Mouse (Mus musculus) testis, adult 2 months (tissue): ENCODE measurements around the gene Tbc1d8. TPM values are rescaled to one million over a fixed set of nuclear protein-coding genes. Genes with fewer than 3 reads are reported as not detected.

Source experiments
- H3K27ac ChIP-seq: fragments of 200-500 bp; 2 replicates; pipeline ENCODE4 v1.5.1; 2012; ENCODE audit warnings: low read depth, low read length; ENCODE audit not compliant: control insufficient read depth, insufficient read depth
- H3K27me3 ChIP-seq: fragments of 200-500 bp; 2 replicates; pipeline ENCODE4 v1.6.1; 2012; ENCODE audit warnings: mild to moderate bottlenecking, low read length, moderate library complexity; ENCODE audit not compliant: control insufficient read depth, insufficient read depth
- H3K36me3 ChIP-seq: fragments of 200-500 bp; 2 replicates; pipeline ENCODE4 v1.6.1; 2012; ENCODE audit warnings: mild to moderate bottlenecking, low read length; ENCODE audit not compliant: control insufficient read depth, insufficient read depth
- H3K4me1 ChIP-seq: fragments of 200-500 bp; 2 replicates; pipeline ENCODE4 v1.6.1; 2012; ENCODE audit warnings: low read length; ENCODE audit not compliant: control insufficient read depth, insufficient read depth
- H3K4me3 ChIP-seq: fragments of 200-500 bp; 2 replicates; pipeline ENCODE4 v1.5.1; 2012; ENCODE audit warnings: low read depth, mild to moderate bottlenecking, low read length, moderate library complexity, mixed read lengths; ENCODE audit not compliant: control insufficient read depth
- CTCF ChIP-seq: fragments of 200-500 bp; IDR thresholded peaks from 2 replicates; pipeline ENCODE4 v1.5.1; 2012; ENCODE audit warnings: low read depth, mild to moderate bottlenecking, inconsistent platforms, low read length, moderate library complexity; ENCODE audit not compliant: control insufficient read depth, insufficient read depth, insufficient replicate concordance
- POLR2A ChIP-seq: fragments of 200-500 bp; IDR thresholded peaks from 2 replicates; pipeline ENCODE4 v1.6.1; 2012; ENCODE audit warnings: low read depth, mild to moderate bottlenecking, inconsistent platforms, low read length, moderate library complexity; ENCODE audit not compliant: control insufficient read depth
- polyA plus RNA-seq: library from polyadenylated mRNA; depleted of rRNA; stranded (reverse); fragments of >200 nt; gene quantifications from 2 replicates; pipeline ENCODE4 v1.2.3, GENCODE M21; 2012

The Tbc1d8 gene
- polyA plus RNA-seq, 1 experiment: 10.0 TPM

DNA sequence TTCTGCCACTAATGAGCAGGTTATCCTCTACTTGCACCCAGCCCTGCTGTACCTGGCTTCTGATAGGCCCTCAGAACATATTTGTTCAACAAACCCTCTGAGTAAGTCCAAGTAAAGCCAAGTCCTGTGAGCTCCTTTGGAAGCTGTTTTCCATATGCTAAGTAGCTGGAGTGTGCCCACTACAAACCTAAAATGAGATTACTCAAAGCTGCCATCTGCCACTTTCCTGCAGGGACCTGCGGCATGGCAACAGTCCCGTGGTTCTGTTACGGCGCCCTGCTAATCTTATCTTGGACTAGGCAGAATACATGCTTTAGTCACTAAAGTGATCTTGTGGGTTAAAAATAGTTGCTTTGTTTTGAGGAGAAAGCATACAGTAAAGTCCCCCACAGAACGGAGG lies 32.4 kb downstream of the Tbc1d8 start:
- Histone ChIP-seq H3K4me1 (no peaks in the 10 kb centered on the region; the same call in 1 of the 2 replicates), H3K36me3 (no peaks in the 10 kb centered on the region), H3K27me3 (no peaks in the 10 kb centered on the region), H3K4me3 (no peak overlapping the region), H3K27ac (no peak overlapping the region)
- TF ChIP-seq POLR2A (no peak), CTCF (no peak)

DNA sequence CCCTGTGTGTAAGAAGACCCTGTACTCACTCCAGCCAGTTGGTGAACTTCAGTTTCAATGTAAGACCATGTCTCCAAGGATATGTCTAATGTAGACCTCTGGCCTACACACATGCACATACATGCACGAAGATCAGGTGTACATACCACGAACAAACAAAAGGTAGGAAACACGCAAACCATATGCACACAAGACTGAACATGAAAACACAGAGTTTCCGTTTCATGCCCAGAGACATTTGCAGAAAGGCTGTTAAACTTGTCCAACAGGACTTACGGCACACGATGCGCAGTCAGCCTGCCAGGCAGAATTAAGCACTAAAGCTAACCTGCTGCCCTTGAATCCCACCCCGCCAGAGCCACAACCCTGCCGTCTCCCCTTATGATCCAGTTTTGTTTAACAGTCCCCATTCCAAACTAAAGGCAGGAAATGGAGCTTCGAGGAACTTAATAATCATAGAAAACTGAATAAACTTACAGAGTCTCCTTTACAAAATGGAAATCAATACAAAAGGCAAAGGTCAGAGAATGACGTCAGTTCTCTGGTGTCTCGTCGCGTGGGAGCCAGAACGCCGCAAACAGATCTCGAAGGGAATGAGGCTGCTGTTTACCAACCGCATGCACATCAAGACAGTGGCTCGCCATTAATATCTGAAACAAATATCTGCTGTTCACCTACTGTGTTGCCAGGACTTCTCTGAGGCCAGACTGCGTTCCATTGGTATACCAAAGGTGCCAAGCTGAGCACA lies 33.1 kb downstream of the Tbc1d8 start:
- Histone ChIP-seq H3K27ac (no peak overlapping the region), H3K36me3 (no peaks in the 10 kb centered on the region), H3K4me1 (no peaks in the 10 kb centered on the region; the same call in 1 of the 2 replicates), H3K4me3 (no peak overlapping the region), H3K27me3 (no peaks in the 10 kb centered on the region)
- TF ChIP-seq CTCF (no peak), POLR2A (no peak)

DNA sequence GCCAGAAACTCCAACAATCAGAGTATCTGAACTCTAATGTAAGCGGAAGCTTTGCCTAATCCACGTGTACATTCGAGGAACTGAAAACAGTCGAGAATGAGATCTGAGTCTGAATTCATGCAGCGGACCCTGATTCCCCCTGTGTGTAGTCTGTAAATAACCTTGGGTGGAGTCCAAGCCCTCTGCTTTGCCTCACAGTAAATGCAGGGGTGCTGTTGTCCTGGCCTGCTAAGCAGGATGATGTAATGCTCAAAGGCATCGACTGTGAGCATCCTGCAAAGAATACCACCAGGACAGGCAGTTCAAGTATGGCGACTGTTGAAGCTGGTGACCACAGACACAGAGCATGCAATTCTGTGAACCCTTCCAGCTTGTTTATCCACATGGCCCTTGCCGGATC lies 34.8 kb downstream of the Tbc1d8 start:
- peaks cover 3% of the 10 kb centered on the region; the same call in 1 of the 2 replicates for H3K4me1 ChIP-seq
- H3K27ac ChIP-seq: no peak overlapping the region
- no peaks in the 10 kb centered on the region for H3K27me3 ChIP-seq
- TF ChIP-seq CTCF (no peak), POLR2A (no peak)
- no peak overlapping the region for H3K4me3 ChIP-seq
- H3K36me3 ChIP-seq: no peaks in the 10 kb centered on the region

DNA sequence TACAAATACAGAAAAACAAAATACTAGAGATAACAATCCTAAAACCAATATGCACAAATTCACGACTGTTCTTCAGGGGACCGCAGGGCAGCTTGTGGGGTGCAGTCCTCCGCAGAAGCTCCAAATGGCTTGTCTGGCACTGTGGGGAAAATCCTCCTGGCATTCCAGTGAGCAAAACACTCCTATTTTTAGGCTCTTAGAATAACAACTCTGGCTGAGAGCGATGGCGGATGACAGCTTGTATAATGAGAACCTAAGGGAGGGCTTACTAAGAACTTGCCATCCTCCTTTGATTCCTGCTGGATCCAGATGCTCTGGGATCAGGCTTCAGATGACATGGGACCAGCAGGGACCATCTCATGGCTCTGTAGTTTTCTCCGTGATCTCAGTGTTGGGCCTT lies 36.9 kb downstream of the Tbc1d8 start:
- no peak overlapping the region for H3K4me3 ChIP-seq
- TF ChIP-seq CTCF (no peak), POLR2A (no peak)
- H3K27ac ChIP-seq: no peak overlapping the region
- no peaks in the 10 kb centered on the region for H3K27me3 ChIP-seq
- peaks cover 3% of the 10 kb centered on the region; the same call in 1 of the 2 replicates for H3K4me1 ChIP-seq
- H3K36me3 ChIP-seq: no peaks in the 10 kb centered on the region

DNA sequence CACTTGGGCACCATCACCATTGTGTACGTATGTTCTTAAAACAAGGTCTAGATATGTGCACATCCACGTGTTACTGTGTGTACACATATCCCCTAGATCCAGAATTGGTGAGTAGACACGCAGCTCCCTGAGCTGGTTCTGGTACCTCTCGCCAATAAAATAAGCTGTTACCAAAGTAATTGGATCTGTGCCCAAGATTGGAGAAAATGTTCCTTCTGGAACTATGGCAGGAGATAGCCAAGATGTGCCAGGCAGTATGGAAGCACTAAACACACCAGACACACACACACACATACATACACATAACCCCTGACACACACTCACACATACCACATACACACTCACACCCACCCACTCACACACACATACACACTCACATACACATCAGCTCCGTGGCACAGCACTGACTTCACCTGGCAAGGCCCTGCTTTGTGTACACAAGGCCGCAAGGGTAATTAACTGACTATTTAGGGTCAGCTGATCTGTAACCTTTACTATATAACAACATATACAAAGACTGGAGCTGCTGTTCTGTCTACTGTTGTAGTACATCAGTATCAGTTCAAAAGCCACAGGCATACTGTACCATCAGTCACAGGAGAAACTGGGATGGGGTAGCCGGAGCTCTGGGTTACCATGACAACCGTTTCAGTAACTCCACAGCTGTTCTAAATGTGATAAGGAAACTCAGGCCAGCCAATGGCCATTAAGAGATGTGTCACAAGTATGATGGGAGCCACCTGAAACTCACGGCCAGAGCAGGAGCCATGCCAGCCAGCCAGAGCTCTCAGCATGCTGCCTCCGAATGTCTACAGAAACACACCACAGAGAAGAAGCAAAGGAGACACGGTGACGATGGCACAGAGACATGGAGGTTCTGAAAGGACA lies 38.6 kb downstream of the Tbc1d8 start:
- no peak for TF ChIP-seq POLR2A
- TF ChIP-seq CTCF: no peak
- H3K36me3 ChIP-seq: no peaks in the 10 kb centered on the region
- peaks cover 3% of the 10 kb centered on the region; the same call in 1 of the 2 replicates for H3K4me1 ChIP-seq
- no peak overlapping the region for H3K4me3 ChIP-seq
- H3K27me3 ChIP-seq: no peaks in the 10 kb centered on the region
- H3K27ac ChIP-seq: no peak overlapping the region

DNA sequence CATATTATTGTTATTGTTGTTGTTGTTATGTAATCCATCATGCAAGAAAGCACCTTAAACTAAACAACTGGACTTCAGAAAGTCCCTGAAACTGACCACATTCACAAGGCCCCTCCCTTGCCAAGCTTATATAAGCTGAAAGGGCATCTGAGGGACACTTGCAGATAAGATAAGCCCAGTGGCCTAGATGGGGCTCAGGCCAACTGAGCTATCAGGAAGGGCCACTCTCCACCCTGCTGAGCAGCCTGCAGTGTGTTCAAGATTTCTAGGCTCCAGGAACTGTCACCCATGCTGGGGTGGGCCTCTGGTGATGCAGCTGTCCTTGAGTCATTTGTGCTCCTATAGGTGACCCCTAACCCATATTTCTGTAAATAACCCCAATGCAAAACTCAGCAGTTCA lies 39.9 kb downstream of the Tbc1d8 start:
- TF ChIP-seq CTCF (no peak), POLR2A (no peak)
- H3K36me3 ChIP-seq: no peaks in the 10 kb centered on the region
- no peak overlapping the region for H3K27ac ChIP-seq
- no peak overlapping the region for H3K4me3 ChIP-seq
- peaks cover 3% of the 10 kb centered on the region; the same call in 1 of the 2 replicates for H3K4me1 ChIP-seq
- H3K27me3 ChIP-seq: no peaks in the 10 kb centered on the region

DNA sequence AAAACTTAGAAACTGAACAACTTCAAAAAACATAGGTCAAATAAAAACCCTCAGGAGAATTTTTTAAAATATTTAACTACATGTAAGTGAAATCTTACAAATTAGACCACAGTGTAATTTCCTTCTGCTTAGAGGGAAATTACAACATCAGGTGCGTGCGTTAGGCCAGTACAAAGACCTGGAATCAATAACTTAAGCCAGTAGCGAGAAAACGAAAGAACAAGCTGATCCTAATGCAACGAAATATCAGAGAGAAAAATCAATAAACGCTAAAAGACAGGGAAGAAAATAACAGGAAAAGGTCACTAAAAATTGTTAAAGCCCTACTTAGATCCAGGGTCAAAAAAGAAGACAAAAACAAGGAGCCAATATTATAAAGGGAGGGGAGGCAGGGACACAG lies 44.3 kb downstream of the Tbc1d8 start:
- Histone ChIP-seq H3K36me3 (no peaks in the 10 kb centered on the region), H3K4me1 (no peaks in the 10 kb centered on the region), H3K27ac (no peak overlapping the region), H3K27me3 (no peaks in the 10 kb centered on the region), H3K4me3 (no peak overlapping the region)
- TF ChIP-seq CTCF: no peak
- no peak for TF ChIP-seq POLR2A
